Mouse (Mus musculus) erythroid progenitor cell, adult 5-6 weeks (primary cell): ENCODE data around the gene Pdilt. TPM values are rescaled to one million over a fixed set of nuclear protein-coding genes. Genes with fewer than 3 reads are reported as not detected.
"Not testable (repeated sequence)": the region's sequence is repeated elsewhere in the genome, so short reads cannot be mapped to it uniquely, and the experiment has no call there.

Experiments
- ATAC-seq: replicated peaks from 2 replicates; pipeline ENCODE4 v1.8.0; 2016; ENCODE audit warnings: moderate number of reproducible peaks, mild to moderate bottlenecking, moderate TSS enrichment, inconsistent platforms; ENCODE audit not compliant: poor library complexity, low FRiP score, severe bottlenecking
- total RNA-seq, 2 experiments: library from RNA; stranded (forward) in 1 of 2; stranded (reverse) in 1 of 2; fragments of 150-400 nt in 1 of 2; fragments of 186-747, 209-891 nt in 1 of 2; gene quantifications; 2 replicates each; pipeline versions ENCODE4 v1.2.3 to v1.2.4; 2015 to 2017; ENCODE audit warnings: low replicate concordance in 2 of 2

The Pdilt gene
- not detected in 2 replicates for total RNA-seq (2015; ENCODE audit: low replicate concordance)
- total RNA-seq (2017; ENCODE audit: low replicate concordance) = not detected in 2 replicates

GRCm38 (mm10) chr7:119523389-119523788, at the start of gene Pdilt:
Gene Pdilt, minus strand, starts transcription at chr7:119523489.
- ATAC-seq = no peak

DNA sequence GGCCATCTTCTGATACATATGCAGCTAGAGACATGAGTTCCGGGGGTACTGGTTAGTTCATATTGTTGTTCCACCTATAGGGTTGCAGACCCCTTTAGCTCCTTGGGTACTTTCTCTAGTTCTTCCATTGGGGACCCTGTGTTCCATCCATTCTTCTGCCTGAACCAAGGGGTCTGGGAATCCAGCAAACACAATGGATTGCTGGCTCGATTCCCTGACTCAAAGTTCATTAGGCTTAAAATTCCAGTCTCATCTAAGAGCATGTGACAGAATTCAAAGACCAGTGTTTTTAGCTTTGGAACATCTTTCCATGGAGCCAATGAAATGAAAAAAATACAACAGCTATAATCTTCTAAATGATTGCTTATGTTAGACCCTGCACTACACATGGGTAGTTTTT, 39.2 kb upstream of the Pdilt start:
- not testable (repeated sequence) for ATAC-seq

- ATAC-seq = no peak
Measured at GRCm38 (mm10) chr7:119561441-119561840, 38.2 kb upstream of the Pdilt start.

DNA sequence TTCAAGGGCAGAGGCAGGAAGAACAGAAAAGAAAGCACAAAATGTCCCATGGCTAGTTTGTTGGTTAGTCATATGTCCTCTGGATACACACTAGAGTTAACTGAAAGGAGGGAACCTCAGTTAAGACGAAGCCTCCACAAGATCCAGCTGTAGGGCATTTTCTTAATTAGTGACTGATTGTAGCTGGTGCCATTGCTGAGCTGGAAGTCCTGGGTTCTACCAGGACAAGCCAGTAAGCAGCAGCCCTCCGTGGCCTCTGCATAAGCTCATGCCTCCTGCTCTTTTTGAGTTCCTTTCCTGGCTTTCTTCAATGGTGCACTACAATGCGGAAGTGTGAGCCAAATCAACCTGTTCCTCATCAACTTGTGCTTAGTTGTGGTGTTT, 37.2 kb upstream of the Pdilt start:
- ATAC-seq = no peak

GRCm38 (mm10) chr7:119559789-119560451, 36.6 kb upstream of the Pdilt start:
- ATAC-seq = no peak

DNA sequence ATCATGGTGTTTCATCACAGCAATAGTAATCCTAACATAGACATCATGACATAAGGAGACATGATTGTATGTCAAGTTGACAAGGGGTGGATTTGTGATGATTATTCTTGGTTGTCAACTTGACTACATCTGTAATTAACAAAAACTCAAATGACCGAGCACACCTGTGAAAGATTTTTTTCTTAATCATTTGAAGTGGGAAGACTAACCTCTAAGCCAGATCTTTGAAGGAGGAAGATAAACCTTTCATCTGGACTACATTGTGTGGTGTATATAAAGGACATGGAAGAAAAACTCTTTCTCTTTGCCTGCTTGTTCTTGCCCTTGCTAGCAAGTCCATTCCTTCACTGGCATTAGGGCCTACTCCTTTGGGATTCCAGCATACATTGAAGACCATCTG, 30.8 kb upstream of the Pdilt start, which contains the start of gene Acsm2:
TSS of gene Acsm2 (plus strand) at position 301 of the 400 bp plus-strand sequence.
- no peak for ATAC-seq

DNA sequence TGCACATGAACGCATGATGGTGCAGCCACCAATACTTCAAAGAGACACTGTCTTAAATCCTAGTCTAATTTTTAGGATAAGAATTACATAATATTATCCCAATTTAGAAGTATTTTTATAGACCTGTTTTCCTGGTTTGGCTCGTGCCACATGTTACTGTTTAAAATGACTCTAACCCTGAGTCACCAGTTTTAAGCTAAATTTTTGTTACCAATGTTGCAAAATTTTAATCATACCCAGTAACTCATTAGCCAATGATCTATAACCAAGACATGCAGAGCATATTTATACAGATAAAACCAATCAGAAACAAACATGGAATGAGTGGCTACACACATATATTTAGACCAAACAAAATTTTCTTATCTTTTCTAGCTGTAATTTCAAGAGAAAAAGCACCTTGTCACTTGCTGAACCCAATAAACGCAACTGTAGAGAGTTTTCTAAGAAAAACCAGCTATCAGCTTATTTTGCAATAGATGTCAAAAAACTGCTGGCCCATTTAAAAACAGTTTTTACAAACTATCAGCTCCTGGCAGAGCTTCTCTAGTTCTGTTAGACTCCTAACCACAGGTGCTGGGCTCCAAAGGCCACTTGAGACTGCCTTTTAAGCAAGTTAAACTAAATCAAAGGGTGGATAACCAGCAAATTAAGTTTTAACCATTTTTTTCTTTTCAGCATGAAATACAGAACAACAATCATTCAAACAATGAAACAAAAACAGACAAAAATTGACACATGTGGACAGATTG, 27.4 kb upstream of the Pdilt start:
- ATAC-seq = no peak

GRCm38 (mm10) chr7:119545572-119545971, 22.3 kb upstream of the Pdilt start:
- no peak for ATAC-seq

GRCm38 (mm10) chr7:119542445-119542844, 19.2 kb upstream of the Pdilt start:
- ATAC-seq = no peak

DNA sequence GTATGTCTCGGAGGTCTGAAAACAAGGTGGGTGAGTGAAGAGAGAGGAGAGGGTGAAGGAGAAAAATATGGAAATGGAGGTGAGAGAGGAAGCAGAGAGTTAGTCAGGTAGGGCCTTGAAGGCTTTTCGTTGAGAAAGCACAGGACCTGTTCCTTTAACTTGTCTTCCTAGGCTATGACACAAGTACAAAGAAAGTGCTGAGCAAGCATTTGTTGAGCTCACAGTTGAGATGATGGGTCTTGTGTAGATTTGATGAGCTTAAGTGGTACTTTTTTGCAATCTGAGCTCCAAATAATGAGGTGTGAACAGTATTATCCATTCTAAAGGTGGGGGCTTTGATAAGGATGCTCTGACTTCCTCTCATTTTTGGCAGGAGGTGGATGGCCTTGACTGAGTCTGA, 11.1 kb upstream of the Pdilt start:
- ATAC-seq = no peak

DNA sequence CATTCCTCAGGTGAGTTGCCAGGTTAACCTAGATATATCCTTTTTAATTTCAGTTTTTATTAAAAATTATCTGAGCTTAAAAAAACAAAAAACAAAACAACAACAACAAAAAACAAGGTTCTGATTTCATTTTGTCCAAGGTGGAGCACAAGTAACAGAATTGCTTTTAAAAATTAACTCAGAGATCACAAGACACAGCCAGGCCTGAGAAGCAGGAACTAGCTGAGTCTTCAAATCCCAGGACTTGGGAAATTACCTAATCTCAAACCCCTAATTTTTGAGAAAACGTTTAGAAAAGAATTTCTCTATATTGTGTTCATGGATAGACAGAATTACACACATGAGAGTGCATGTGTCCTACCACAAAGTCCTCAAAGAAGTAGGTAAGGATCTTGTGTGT, 9.6 kb upstream of the Pdilt start:
- ATAC-seq = no peak

DNA sequence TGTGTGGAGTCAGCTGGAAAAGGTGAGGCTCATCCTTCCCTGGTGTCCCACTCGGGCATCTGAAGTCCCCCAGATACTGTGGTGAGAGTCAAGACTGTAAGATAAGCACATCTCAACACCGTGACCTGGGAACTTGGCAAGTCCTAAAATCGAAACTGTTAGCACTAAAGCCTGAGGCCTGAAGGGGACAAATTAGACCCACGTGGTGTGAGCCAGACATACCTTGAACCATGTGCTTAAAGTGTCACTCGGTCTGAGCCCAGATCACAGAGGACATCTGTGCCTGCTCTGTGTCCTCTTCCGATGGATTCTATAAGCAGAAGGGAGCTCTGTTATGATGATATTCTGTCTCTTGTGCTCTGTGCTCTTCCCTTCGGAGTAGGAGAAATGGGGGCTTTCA, 5.3 kb upstream of the Pdilt start:
- no peak for ATAC-seq

DNA sequence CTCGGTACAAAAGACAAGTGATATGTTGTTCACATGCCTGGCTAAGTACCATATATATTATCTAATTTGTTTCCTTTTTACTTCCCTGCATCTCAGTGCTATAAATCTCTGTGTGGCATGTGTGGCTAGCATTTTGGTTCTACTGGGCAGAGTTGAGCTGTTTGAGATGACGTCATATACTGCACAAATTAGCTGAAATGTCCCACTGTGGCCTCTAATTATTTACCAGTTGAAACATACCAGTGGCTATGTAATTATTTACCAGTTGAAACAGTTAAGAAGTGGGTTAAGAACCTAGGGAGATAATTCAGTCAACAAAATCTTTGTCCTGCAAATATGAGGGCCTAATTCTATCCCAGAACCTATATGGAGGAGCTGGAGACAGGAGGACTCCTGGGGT, 4.3 kb upstream of the Pdilt start:
- no peak for ATAC-seq

DNA sequence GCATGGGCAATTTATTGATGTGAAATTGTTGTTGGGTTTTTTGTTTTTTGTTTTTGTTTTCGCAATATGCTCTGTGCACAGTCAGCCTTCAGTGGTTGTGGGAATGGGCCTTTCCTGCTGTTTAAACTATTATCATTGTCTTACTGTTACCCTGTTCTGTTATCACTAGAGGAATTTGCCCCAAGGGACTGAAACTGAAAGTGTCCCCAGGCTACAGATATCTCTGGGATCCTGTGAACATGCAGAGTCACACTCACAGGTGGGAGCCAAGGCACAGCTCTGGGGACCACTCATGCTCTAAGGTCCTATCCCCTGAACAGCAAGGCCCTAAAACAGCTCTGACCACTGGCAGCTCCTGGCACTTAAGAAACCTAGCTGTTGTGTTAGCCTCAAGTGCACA, 3.8 kb upstream of the Pdilt start:
- ATAC-seq = no peak

DNA sequence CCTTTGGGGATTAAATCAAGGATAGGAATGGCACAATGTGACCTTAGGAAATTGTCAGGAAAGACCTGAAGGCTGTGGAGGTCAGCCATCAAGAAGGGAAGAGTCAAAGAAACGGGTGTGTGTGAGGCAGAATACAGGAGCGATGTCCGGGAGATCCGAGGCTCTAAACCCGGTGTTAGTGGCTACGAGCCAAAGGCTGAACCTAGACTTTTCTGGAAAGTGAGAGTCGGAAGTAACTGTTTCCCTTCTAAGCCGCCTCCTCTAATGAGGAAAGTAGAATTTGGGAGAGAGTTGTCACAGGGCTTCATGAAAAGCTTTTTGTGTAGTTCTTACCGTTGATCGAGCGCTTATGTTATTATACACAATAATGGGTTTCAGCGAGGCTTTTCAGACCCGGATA, 3.2 kb upstream of the Pdilt start:
- no peak for ATAC-seq

GRCm38 (mm10) chr7:119525881-119526281, 2.6 kb upstream of the Pdilt start:
- no peak for ATAC-seq

DNA sequence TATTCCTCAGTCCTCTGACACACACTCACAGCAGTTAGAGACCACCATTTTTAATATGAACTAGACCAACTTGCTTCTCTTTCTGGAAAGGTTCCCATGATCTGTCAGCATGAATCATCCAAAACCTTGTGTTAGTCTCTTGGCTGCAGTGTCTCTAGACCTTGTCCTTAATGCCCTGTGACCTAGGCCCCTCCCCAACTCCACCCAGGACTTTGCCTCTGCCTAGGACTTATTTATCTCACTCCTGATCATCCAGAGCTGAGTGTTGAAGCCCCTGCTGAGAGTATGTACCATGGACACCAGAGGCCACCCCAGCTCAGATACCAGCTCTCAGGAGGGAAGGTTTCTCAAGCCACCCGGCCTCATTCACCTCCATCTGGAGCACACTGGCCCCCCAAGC, 904 bp downstream of the Pdilt start:
- no peak for ATAC-seq

GRCm38 (mm10) chr7:119521816-119522215, 1.5 kb downstream of the Pdilt start:
- no peak for ATAC-seq

DNA sequence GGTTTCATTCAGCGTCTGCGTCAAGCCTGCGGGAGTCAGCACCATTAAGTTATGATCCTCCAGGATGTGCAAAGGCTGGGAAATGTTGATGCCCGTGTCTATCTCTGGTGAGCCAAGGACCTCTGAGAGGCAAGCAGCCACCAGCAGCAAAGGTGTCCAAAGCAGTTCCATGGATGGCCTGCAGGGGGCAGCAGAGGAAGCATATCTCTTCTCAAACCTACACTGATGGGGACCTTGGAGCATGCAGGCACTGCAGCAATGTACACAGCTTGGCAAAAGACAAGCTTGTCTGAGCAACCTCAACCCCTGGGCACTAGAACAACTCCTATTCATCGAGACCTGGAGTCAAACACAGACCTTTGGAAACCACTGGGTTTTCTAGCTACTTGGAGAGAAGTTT, 3.6 kb downstream of the Pdilt start:
- ATAC-seq = no peak

GRCm38 (mm10) chr7:119519163-119519562, 4.1 kb downstream of the Pdilt start, which contains the start of gene Acsm5:
Gene Acsm5, plus strand, starts transcription at chr7:119519463.
- no peak for ATAC-seq

GRCm38 (mm10) chr7:119516272-119516558, 7.1 kb downstream of the Pdilt start:
- ATAC-seq = no peak
